Mouse (Mus musculus) neural tube, embryonic 15.5 days (tissue): ENCODE measurements at regions not wholly inside any gene's neighbourhood (a gene's known extent, or its start where the extent isn't known, plus 50 kb on each side); places are given as distances from the start of the nearest gene placed in this dataset.

ENCODE experiments used
- ATAC-seq: fragments of 200-750 bp; cut with Nextera tagmentation; 2 replicates; pipeline ENCODE4 v1.8.0; 2017; ENCODE audit warnings: mild to moderate bottlenecking, moderate TSS enrichment, moderate library complexity; ENCODE audit not compliant: low FRiP score
- H3K27ac ChIP-seq: fragments of 300-500 bp; sonication (generic); replicated peaks from 2 replicates; pipeline ENCODE4 v1.5.1; 2015; ENCODE audit warnings: mild to moderate bottlenecking, inconsistent platforms
- H3K27me3 ChIP-seq: fragments of 300-500 bp; sonication (generic); replicated peaks from 2 replicates; pipeline ENCODE4 v1.6.1; 2015; ENCODE audit warnings: inconsistent platforms
- H3K36me3 ChIP-seq: fragments of 300-500 bp; sonication (generic); 2 replicates; pipeline ENCODE4 v1.6.1; 2015; ENCODE audit warnings: inconsistent platforms
- H3K4me1 ChIP-seq: fragments of 300-500 bp; sonication (generic); 2 replicates; pipeline ENCODE4 v1.6.1; 2015; ENCODE audit warnings: inconsistent platforms
- H3K4me2 ChIP-seq: fragments of 300-500 bp; sonication (generic); 2 replicates; pipeline ENCODE4 v1.6.1; 2015; ENCODE audit warnings: inconsistent platforms, mild to moderate bottlenecking, moderate library complexity
- H3K4me3 ChIP-seq: fragments of 300-500 bp; sonication (generic); replicated peaks from 2 replicates; pipeline ENCODE4 v1.5.1; 2015; ENCODE audit warnings: mild to moderate bottlenecking, inconsistent platforms
- H3K9ac ChIP-seq: fragments of 300-500 bp; sonication (generic); replicated peaks from 2 replicates; pipeline ENCODE4 v1.6.1; 2015; ENCODE audit warnings: mild to moderate bottlenecking, inconsistent platforms
- H3K9me3 ChIP-seq: fragments of 300-500 bp; sonication (generic); replicated peaks from 2 replicates; pipeline ENCODE4 v1.6.1; 2016; ENCODE audit warnings: inconsistent platforms
- WGBS: fragments of 180-500 bp; shearing (Covaris S2); methylation state at CpG from one replicate; pipeline ENCODE4 v1.1.7; 2015; ENCODE audit warnings: mixed read lengths; 5-methylcytosine and 5-hydroxymethylcytosine counted together

DNA sequence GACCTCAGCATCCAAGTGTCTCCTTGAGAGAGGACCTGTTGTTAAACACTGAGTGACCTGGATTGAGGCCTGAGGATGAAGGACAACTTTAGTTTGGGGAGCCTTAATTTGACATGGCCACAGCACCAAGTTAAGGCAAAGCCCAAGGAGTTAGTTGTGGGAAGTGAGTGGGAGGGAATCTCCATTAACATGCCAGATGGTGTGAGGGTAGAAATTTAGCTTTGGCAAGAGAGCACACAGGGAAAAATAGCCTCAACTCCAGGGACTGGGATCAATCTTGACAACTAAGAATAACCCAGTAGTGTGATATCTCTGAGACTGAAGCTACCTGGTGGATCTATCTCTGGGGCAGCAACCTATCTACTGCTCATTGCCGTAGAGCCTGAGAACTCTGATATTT is 105.4 kb downstream of the Ahr start:
- no peaks in the 10 kb centered on the region for H3K9me3 ChIP-seq
- H3K9ac ChIP-seq = no peak overlapping the region
- H3K27me3 ChIP-seq = no peaks in the 10 kb centered on the region
- no peak overlapping the region for H3K4me2 ChIP-seq
- no peaks in the 10 kb centered on the region for H3K36me3 ChIP-seq
- 94% methylated on average over 1 of the region's 1 CpGs for WGBS
- no peak overlapping the region for H3K27ac ChIP-seq
- H3K4me1 ChIP-seq = no peaks in the 10 kb centered on the region
- H3K4me3 ChIP-seq = no peak overlapping the region
- ATAC-seq = no peak

- H3K4me1 ChIP-seq = no peaks in the 10 kb centered on the region
- 77% methylated on average over 2 of the region's 2 CpGs for whole genome bisulfite sequencing
- no peaks in the 10 kb centered on the region for H3K9me3 ChIP-seq
These were observed 115.6 kb downstream of the Ahr start for GRCm38 (mm10) chr12:35419206-35419605.

GRCm38 (mm10) chr12:35417943-35418342 is 116.9 kb downstream of the Ahr start:
- ATAC-seq = no peak
- H3K27ac ChIP-seq = no peak overlapping the region
- H3K4me2 ChIP-seq = no peak overlapping the region
- no peak overlapping the region for H3K4me3 ChIP-seq
- no peaks in the 10 kb centered on the region for H3K27me3 ChIP-seq
- H3K9ac ChIP-seq = no peak overlapping the region
- H3K4me1 ChIP-seq = no peaks in the 10 kb centered on the region
- 83% methylated on average over 4 of the region's 4 CpGs for WGBS
- H3K9me3 ChIP-seq = no peaks in the 10 kb centered on the region
- H3K36me3 ChIP-seq = no peaks in the 10 kb centered on the region

More at GRCm38 (mm10) chr12:35419206-35419605, 115.6 kb downstream of the Ahr start:
- Histone ChIP-seq H3K27me3 (no peaks in the 10 kb centered on the region), H3K27ac (no peak overlapping the region), H3K4me2 (no peak overlapping the region), H3K36me3 (no peaks in the 10 kb centered on the region), H3K9ac (no peak overlapping the region), H3K4me3 (no peak overlapping the region)
- ATAC-seq = no peak

DNA sequence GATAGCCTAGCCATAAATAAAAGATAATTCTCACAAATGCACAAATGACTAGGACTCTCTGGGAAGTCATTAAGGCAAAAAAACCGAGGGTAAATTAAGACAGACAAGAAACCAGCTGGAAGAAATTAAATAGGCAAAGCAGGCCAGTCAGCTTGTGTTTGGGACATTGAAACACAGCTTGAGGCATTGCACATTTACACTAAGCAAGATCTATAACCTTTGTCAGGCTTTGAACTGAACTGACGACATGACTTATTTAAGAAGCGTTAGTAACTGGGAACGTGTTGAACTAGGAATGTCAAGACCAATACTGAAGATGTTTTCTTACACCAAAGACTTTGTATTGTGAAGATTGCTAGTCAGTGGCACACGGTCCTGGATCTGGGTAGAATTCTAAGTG is 118.3 kb downstream of the Ahr start:
- Histone ChIP-seq H3K4me3 (no peak overlapping the region), H3K4me2 (no peak overlapping the region), H3K9me3 (no peaks in the 10 kb centered on the region), H3K4me1 (no peaks in the 10 kb centered on the region), H3K9ac (no peak overlapping the region), H3K27me3 (no peaks in the 10 kb centered on the region), H3K27ac (no peak overlapping the region), H3K36me3 (no peaks in the 10 kb centered on the region)
- 39% methylated on average over 5 of the region's 5 CpGs for WGBS
- no peak for ATAC-seq

- no peaks in the 10 kb centered on the region for H3K36me3 ChIP-seq
- no peak overlapping the region for H3K4me2 ChIP-seq
- 61% methylated on average over 3 of the region's 3 CpGs for WGBS
- H3K9me3 ChIP-seq = no peaks in the 10 kb centered on the region
- no peak overlapping the region for H3K4me3 ChIP-seq
- H3K9ac ChIP-seq = no peak overlapping the region
- H3K4me1 ChIP-seq = no peaks in the 10 kb centered on the region
- no peaks in the 10 kb centered on the region for H3K27me3 ChIP-seq
- H3K27ac ChIP-seq = no peak overlapping the region
- no peak for ATAC-seq
These were observed 122.1 kb downstream of the Ahr start for GRCm38 (mm10) chr12:35412715-35413114.

DNA sequence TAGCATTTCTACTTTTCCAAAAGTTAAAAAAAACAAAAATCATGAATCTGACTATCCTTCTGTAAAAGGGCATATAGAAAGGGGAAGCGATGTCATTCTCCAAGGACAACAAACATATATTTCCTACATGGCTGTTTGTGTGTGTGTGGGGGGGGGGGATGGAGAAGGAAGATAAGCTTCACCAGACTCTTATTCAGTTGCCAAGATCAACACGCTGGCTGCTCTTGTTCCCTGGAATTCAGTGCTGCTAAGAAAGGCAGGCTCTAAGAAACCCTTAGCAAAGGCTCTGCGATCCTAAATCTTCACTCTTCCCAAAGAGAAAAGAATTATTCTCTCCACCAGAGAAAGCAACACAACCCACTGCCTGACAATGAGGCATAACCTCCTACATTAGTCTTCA is 126.4 kb downstream of the Ahr start:
- no peaks in the 10 kb centered on the region for H3K27me3 ChIP-seq
- no peaks in the 10 kb centered on the region for H3K4me1 ChIP-seq
- WGBS = 78% methylated on average over 3 of the region's 3 CpGs
- H3K36me3 ChIP-seq = no peaks in the 10 kb centered on the region
- H3K9me3 ChIP-seq = no peaks in the 10 kb centered on the region
- H3K27ac ChIP-seq = no peak overlapping the region
- H3K4me3 ChIP-seq = no peak overlapping the region
- H3K4me2 ChIP-seq = no peak overlapping the region
- no peak for ATAC-seq
- H3K9ac ChIP-seq = no peak overlapping the region

DNA sequence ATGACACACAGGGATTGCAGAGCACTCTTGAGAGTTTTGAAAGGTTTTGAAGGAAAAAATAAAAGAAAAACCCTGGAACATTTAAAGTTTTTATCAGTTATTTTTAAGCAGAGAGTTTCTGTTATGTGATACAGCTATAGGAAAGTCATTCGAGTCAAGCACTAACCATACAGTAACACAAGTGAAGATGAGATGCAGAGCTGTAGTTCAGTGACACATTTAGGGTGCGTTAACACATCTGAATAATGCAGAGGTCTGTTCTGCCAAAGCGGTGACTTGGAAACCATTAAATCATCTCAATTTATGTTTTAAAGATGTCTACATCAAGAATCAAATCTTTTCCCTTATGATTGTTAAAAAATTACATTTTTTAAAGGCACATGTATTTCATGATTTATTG is 126.8 kb downstream of the Ahr start:
- 80% methylated on average over 3 of the region's 3 CpGs for WGBS
- H3K27me3 ChIP-seq = no peaks in the 10 kb centered on the region
- H3K4me3 ChIP-seq = no peak overlapping the region
- no peak overlapping the region for H3K27ac ChIP-seq
- H3K9me3 ChIP-seq = no peaks in the 10 kb centered on the region
- H3K4me1 ChIP-seq = no peaks in the 10 kb centered on the region
- no peak overlapping the region for H3K4me2 ChIP-seq
- no peak for ATAC-seq
- no peaks in the 10 kb centered on the region for H3K36me3 ChIP-seq
- H3K9ac ChIP-seq = no peak overlapping the region

DNA sequence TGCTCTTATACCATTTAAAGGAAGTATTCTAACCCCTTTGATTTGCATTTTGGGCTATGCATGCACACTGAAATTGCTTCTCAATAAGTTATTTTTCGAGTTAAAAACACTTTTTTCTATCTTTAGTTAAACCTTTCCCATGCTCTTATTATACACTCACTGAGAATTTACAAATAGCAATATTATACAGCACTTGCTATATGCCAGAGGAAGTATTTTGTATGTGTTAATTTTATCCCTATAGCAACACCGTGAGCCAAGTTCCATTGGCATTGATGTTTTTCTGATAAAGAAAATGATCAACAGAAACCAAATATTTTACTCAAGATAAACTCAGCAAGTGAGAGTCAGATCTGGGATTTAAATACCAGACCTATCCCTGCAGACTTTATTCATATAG is 133.0 kb downstream of the Ahr start:
- H3K9ac ChIP-seq = no peak overlapping the region
- H3K27ac ChIP-seq = no peak overlapping the region
- no peak for ATAC-seq
- no peak overlapping the region for H3K4me3 ChIP-seq
- no peaks in the 10 kb centered on the region for H3K9me3 ChIP-seq
- H3K4me1 ChIP-seq = no peaks in the 10 kb centered on the region
- WGBS = 74% methylated on average over 2 of the region's 2 CpGs
- H3K36me3 ChIP-seq = no peaks in the 10 kb centered on the region
- no peaks in the 10 kb centered on the region for H3K27me3 ChIP-seq
- no peak overlapping the region for H3K4me2 ChIP-seq

DNA sequence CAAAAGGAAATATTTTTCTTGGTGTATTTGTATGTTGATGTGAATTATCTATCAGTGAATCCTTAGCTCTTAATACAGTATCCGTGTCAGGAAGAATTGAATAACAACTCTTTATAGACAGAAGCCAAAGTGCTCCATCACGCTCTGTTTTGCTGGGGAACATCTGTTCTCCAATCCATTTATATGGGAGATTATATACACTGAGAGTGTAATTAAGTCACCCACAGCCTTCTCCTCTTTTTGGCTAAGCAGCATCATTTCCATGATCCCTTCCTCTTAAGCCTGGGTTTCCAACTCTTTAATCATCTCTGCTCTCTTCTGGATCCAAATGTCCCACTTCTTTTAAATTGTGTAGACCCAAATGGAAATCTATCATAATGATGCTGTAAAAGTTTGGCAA is 133.6 kb downstream of the Ahr start:
- Histone ChIP-seq H3K9me3 (no peaks in the 10 kb centered on the region), H3K27me3 (no peaks in the 10 kb centered on the region), H3K4me2 (no peak overlapping the region), H3K36me3 (no peaks in the 10 kb centered on the region), H3K9ac (no peak overlapping the region), H3K4me1 (no peaks in the 10 kb centered on the region), H3K27ac (no peak overlapping the region), H3K4me3 (no peak overlapping the region)
- ATAC-seq = no peak
- WGBS = 80% methylated on average over 2 of the region's 2 CpGs

GRCm38 (mm10) chr12:35395211-35395610 is 139.6 kb downstream of the Ahr start:
- Histone ChIP-seq H3K27me3 (no peaks in the 10 kb centered on the region), H3K36me3 (no peaks in the 10 kb centered on the region), H3K9ac (no peak overlapping the region), H3K4me1 (no peaks in the 10 kb centered on the region), H3K9me3 (no peaks in the 10 kb centered on the region), H3K4me3 (no peak overlapping the region), H3K27ac (no peak overlapping the region), H3K4me2 (no peak overlapping the region)
- WGBS = 78% methylated on average over 1 of the region's 1 CpGs
- no peak for ATAC-seq

GRCm38 (mm10) chr12:35392111-35392510 is 142.7 kb downstream of the Ahr start:
- no peak for ATAC-seq
- no peaks in the 10 kb centered on the region for H3K27me3 ChIP-seq
- WGBS = 63% methylated on average over 2 of the region's 2 CpGs

GRCm38 (mm10) chr12:35390266-35390665 is 144.6 kb downstream of the Ahr start:
- WGBS = 83% methylated on average over 1 of the region's 1 CpGs
- ATAC-seq = no peak

More at GRCm38 (mm10) chr12:35392111-35392510, 142.7 kb downstream of the Ahr start:
- Histone ChIP-seq H3K9ac (no peak overlapping the region), H3K27ac (no peak overlapping the region; the same call in 1 of the 2 replicates), H3K4me2 (no peak overlapping the region), H3K9me3 (no peaks in the 10 kb centered on the region), H3K4me3 (no peak overlapping the region), H3K36me3 (no peaks in the 10 kb centered on the region), H3K4me1 (no peaks in the 10 kb centered on the region)

GRCm38 (mm10) chr12:35389839-35390238 is 145.0 kb downstream of the Ahr start:
- no peak overlapping the region for H3K4me3 ChIP-seq
- no peaks in the 10 kb centered on the region for H3K27me3 ChIP-seq
- H3K4me2 ChIP-seq = no peak overlapping the region
- H3K27ac ChIP-seq = no peak overlapping the region
- no peak for ATAC-seq
- H3K4me1 ChIP-seq = no peaks in the 10 kb centered on the region
- H3K36me3 ChIP-seq = no peaks in the 10 kb centered on the region
- H3K9me3 ChIP-seq = no peaks in the 10 kb centered on the region
- H3K9ac ChIP-seq = no peak overlapping the region

More at GRCm38 (mm10) chr12:35390266-35390665, 144.6 kb downstream of the Ahr start:
- Histone ChIP-seq H3K9ac (no peak overlapping the region), H3K4me3 (no peak overlapping the region), H3K27ac (no peak overlapping the region), H3K27me3 (no peaks in the 10 kb centered on the region), H3K4me1 (no peaks in the 10 kb centered on the region), H3K9me3 (no peaks in the 10 kb centered on the region), H3K36me3 (no peaks in the 10 kb centered on the region), H3K4me2 (no peak overlapping the region)
